Mouse (Mus musculus): ENCODE data around the gene Gpr132. TPM values are rescaled to one million over a fixed set of nuclear protein-coding genes. Genes with fewer than 3 reads are reported as not detected.
A peak's percentile ranks its signal among the peaks of the same experiment; 100 is the strongest.
"Not testable (repeated sequence)": the region's sequence is repeated elsewhere in the genome, so short reads cannot be mapped to it uniquely, and the experiment has no call there.

Gpr132 gene
- total RNA-seq, 2 experiments from 2014 or later: not detected

GRCm38 (mm10) chr12:112858581-112859336 lies 9.3 kb downstream of the Gpr132 start:
- peak in 1 of 2 experiments; percentile 12 for DNase-seq (ENCODE audit: extremely low spot score in 1 of 2, low spot score in 2 of 2)

GRCm38 (mm10) chr12:112857021-112857925 lies 10.8 kb downstream of the Gpr132 start:
- intact Hi-C loops (cut with DNase I): no loop called here
- DNase-seq (ENCODE audit: extremely low spot score in 1 of 2, low spot score in 2 of 2): peak in 1 of 2 experiments; percentile 13

More at GRCm38 (mm10) chr12:112858581-112859336, 9.3 kb downstream of the Gpr132 start:
- intact Hi-C loops (cut with DNase I): no loop called here

- intact Hi-C loops (cut with DNase I): no loop called here
- DNase-seq (ENCODE audit: extremely low spot score in 1 of 2, low spot score in 2 of 2): peak in 1 of 2 experiments; percentile 13
Measured at GRCm38 (mm10) chr12:112856338-112856737, 11.7 kb downstream of the Gpr132 start.

GRCm38 (mm10) chr12:112854610-112855333 lies 13.3 kb downstream of the Gpr132 start:
- intact Hi-C loops (cut with DNase I): no loop called here
- no peak for DNase-seq (ENCODE audit: extremely low spot score in 1 of 2, low spot score in 2 of 2)

- intact Hi-C loops (cut with DNase I): no loop called here
- peak in 1 of 2 experiments; percentile 13 for DNase-seq (ENCODE audit: extremely low spot score in 1 of 2, low spot score in 2 of 2)
Measured at GRCm38 (mm10) chr12:112853050-112853729, 14.8 kb downstream of the Gpr132 start.

- no peak for DNase-seq (ENCODE audit: extremely low spot score in 1 of 2, low spot score in 2 of 2)
- intact Hi-C loops (cut with DNase I): no loop called here
Measured at GRCm38 (mm10) chr12:112851116-112851515, 16.9 kb downstream of the Gpr132 start.

- DNase-seq (ENCODE audit: extremely low spot score in 1 of 2, low spot score in 2 of 2): no peak
- intact Hi-C loops (cut with DNase I): no loop called here
Measured at GRCm38 (mm10) chr12:112850344-112850743, 17.7 kb downstream of the Gpr132 start.

GRCm38 (mm10) chr12:112849235-112850022 lies 18.6 kb downstream of the Gpr132 start:
- no peak for DNase-seq (ENCODE audit: extremely low spot score in 1 of 2, low spot score in 2 of 2)
- intact Hi-C loops (cut with DNase I): loop anchor here (10.0 kb wide), 1 partner anchor 55 kb away; no protein-coding TSS in a partner anchor

- intact Hi-C loops (cut with DNase I): loop anchor here (10.0 kb wide), 1 partner anchor 53 kb away; no protein-coding TSS in a partner anchor
Measured at GRCm38 (mm10) chr12:112847880-112848279, 20.1 kb downstream of the Gpr132 start.

GRCm38 (mm10) chr12:112843803-112844202 lies 24.2 kb downstream of the Gpr132 start:
- intact Hi-C loops (cut with DNase I): loop anchor here (5.0 to 10.0 kb wide), 2 partner anchors 49 to 97 kb away; no protein-coding TSS in a partner anchor
- DNase-seq (ENCODE audit: extremely low spot score in 1 of 2, low spot score in 2 of 2): peak; percentile 54 to 86

More at GRCm38 (mm10) chr12:112847880-112848279, 20.1 kb downstream of the Gpr132 start:
- no peak for DNase-seq (ENCODE audit: extremely low spot score in 1 of 2, low spot score in 2 of 2)

- not testable (repeated sequence) for DNase-seq (ENCODE audit: extremely low spot score in 1 of 2, low spot score in 2 of 2)
- intact Hi-C loops (cut with DNase I): loop anchor here (5.0 to 10.0 kb wide), 2 partner anchors 47 to 95 kb away; no protein-coding TSS in a partner anchor
Measured at GRCm38 (mm10) chr12:112842128-112842527, 25.9 kb downstream of the Gpr132 start.

GRCm38 (mm10) chr12:112841338-112841892 lies 26.6 kb downstream of the Gpr132 start:
- intact Hi-C loops (cut with DNase I): loop anchor here (5.0 to 10.0 kb wide), 2 partner anchors 47 to 94 kb away; no protein-coding TSS in a partner anchor
- not testable (repeated sequence) for DNase-seq (ENCODE audit: extremely low spot score in 1 of 2, low spot score in 2 of 2)

- no peak for DNase-seq (ENCODE audit: extremely low spot score in 1 of 2, low spot score in 2 of 2)
- intact Hi-C loops (cut with DNase I): loop anchor here (5.0 to 10.0 kb wide), 2 partner anchors 46 to 93 kb away; no protein-coding TSS in a partner anchor
Measured at GRCm38 (mm10) chr12:112840209-112841086, 27.6 kb downstream of the Gpr132 start.

GRCm38 (mm10) chr12:112835046-112835445 lies 33.0 kb downstream of the Gpr132 start:
- no peak for DNase-seq (ENCODE audit: extremely low spot score in 1 of 2, low spot score in 2 of 2)
- intact Hi-C loops (cut with DNase I): no loop called here

GRCm38 (mm10) chr12:112833527-112833926 lies 34.5 kb downstream of the Gpr132 start:
- DNase-seq (ENCODE audit: extremely low spot score in 1 of 2, low spot score in 2 of 2): no peak
- intact Hi-C loops (cut with DNase I): no loop called here

- intact Hi-C loops (cut with DNase I): no loop called here
- no peak for DNase-seq (ENCODE audit: extremely low spot score in 1 of 2, low spot score in 2 of 2)
Measured at GRCm38 (mm10) chr12:112832411-112832810, 35.6 kb downstream of the Gpr132 start.

All from left cerebral cortex, postnatal 10 days (tissue).